Mouse (Mus musculus): ENCODE data around the gene Cdkl2. TPM values are rescaled to one million over a fixed set of nuclear protein-coding genes. Genes with fewer than 3 reads are reported as not detected.

Cdkl2 gene
- total RNA-seq, 2 experiments from 2014 or later = 36.4 to 37.4 TPM

GRCm38 (mm10) chr5:91956991-91957760, 86.5 kb downstream of the Cdkl2 start:
- no peak for DNase-seq (ENCODE audit: low spot score in 2 of 2)

Other genes with a start within 250 kb of the Cdkl2 start
- gene Rchy1, start 80.8 kb downstream of the Cdkl2 start, total RNA-seq (2021) = 10 to 100 TPM; 39.9 to 41.1 TPM
- gene Odaph, start 56.4 kb downstream of the Cdkl2 start, total RNA-seq (2021) = not detected
- gene G3bp2, start 39.8 kb upstream of the Cdkl2 start, total RNA-seq (2021) = 100 to 1,000 TPM; 245 to 252 TPM
- gene Uso1, start 94.1 kb upstream of the Cdkl2 start, total RNA-seq (2021) = 10 to 100 TPM; 77.8 to 80.2 TPM
- gene U90926, start 171.5 kb upstream of the Cdkl2 start, total RNA-seq (2021) = not detected
- gene Ppef2, start 212.4 kb upstream of the Cdkl2 start, total RNA-seq (2021) = under 1 TPM; 0.46 to 0.91 TPM
- gene Naaa, start 234.3 kb upstream of the Cdkl2 start, total RNA-seq (2021) = 10 to 100 TPM; 37.9 to 38.9 TPM

Data from left cerebral cortex, adult 18-20 months (tissue).